Mouse (Mus musculus) stomach, adult 2 months (tissue): ENCODE results near the gene Hectd4. TPM values are rescaled to one million over a fixed set of nuclear protein-coding genes. Genes with fewer than 3 reads are reported as not detected.

ENCODE experiments used
- polyA plus RNA-seq: library from polyadenylated mRNA; depleted of rRNA; stranded (reverse); fragments of >200 nt; gene quantifications from 2 replicates; pipeline ENCODE4 v1.2.3, GENCODE M21; 2012; rRNA removed

The Hectd4 gene
- 4.6 and 6.4 TPM in 2 replicates for polyA plus RNA-seq

DNA sequence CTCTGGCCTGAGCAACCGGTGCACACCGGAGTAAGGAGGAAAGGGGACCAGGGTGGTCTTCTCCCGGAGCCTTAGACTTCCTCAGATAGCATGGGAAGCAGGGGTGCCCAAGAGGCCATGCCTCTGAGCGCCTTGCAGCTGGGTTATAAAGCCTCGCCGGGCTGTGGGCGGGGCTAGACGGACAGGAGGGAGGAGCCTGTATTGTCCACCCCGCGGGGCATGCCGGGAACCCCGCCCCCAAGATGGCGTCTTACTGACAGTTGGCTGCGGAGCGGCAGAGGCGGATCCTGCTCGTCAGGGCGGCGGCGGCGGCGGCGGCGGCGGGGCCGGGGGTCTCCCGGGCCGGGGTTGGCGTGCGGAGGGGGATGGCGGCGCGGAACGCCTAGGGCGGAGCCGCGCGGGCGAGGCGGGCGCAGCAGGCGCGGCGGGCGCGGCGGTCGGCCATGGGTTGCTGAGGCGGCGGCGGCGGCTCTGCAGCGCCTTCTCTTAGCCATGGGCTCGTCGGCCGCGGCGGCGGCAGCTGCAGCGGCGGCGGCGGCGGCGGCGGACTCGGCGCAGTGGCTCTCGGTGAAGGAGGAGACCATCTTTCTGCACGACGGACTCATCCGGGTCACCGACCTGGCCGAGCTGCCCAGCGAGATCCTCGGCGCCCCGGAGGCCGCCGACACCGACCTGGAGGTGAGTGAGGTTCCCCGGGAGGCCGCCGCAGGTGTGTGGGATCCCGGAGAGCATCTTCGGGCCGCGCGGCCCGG, at the start of gene Hectd4:
Hectd4 (plus strand) TSS at position 240 of the 752 bp plus-strand sequence.

GRCm38 (mm10) chr5:121190836-121191583, 29.0 kb upstream of the Hectd4 start, which contains the start of gene Ptpn11:
Gene Ptpn11, minus strand, starts transcription at chr5:121191397.

GRCm38 (mm10) chr5:121204132-121205089, 15.6 kb upstream of the Hectd4 start, which contains the start of gene Rpl6:
Gene Rpl6, plus strand, starts transcription at chr5:121204481.

GRCm38 (mm10) chr5:121385461-121386119, 165.6 kb downstream of the Hectd4 start, which contains the start of gene Trafd1:
Gene Trafd1, minus strand, starts transcription at chr5:121385632.

DNA sequence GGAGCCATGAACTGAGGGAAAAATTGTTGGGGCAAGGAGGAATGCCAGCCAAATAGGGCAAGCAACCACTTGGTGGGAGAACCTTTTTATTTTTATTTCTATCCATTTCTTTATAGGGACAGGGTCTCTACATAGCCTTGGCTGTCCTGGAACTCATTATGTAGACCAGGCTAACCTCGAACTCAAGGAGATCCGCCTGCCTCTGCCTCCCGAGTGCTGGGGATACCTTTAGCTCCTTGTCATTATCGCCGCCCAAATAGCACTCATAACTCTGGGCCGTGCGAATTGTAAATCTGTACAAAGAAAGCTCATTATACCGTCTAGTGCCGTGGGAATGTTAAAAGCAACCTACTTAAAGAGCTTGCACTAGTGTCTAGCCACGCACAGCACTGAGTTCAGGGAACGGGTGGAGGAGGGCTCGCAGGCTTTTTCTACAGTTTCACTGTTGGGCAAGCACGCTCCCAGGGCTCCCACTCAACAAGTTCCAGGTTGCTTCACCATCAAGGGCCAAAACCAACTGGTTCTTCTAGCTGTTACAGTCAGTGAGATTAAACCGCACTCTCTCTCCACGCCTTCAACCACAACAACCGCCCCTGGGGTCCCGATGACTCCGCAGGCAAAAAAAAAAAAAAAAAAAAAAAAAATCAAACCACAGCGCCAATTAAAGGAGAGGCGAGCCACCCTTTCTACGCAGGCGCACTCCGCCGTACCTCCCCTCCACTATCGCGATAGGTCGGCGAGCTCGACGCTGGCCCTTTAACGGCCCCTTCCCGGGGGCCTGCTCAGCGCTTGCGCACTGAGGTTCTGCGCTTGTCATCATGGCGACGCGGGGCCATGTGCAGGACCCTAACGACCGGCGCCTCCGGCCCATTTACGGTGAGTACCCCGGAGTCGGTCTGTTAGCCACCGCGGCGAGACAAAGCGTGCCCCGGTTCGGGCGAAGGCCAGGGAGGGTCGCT, 177.4 kb downstream of the Hectd4 start, which contains the start of gene Naa25:
Naa25 (plus strand) TSS at position 750 of the 959 bp plus-strand sequence.

Other genes starting within 250 kb of the Hectd4 start
- gene Rph3a, start 210.1 kb upstream of the Hectd4 start, polyA plus RNA-seq, result 0.03 TPM in 2 replicates
- 8.6 and 8.9 TPM in 2 replicates for gene Ptpn11, start 28.8 kb upstream of the Hectd4 start, polyA plus RNA-seq
- gene Rpl6, start 15.7 kb upstream of the Hectd4 start, polyA plus RNA-seq, result 78.0 and 88.8 TPM in 2 replicates
- 21.6 and 27.4 TPM in 2 replicates for gene Trafd1, start 165.4 kb downstream of the Hectd4 start, polyA plus RNA-seq
- 2.1 and 3.7 TPM in 2 replicates for gene Naa25, start 177.7 kb downstream of the Hectd4 start, polyA plus RNA-seq
- gene Tmem116, start 231.7 kb downstream of the Hectd4 start, polyA plus RNA-seq, result 1.7 and 1.8 TPM in 2 replicates
- 14.7 and 18.7 TPM in 2 replicates for gene Erp29, start 232.3 kb downstream of the Hectd4 start, polyA plus RNA-seq